Mouse (Mus musculus) embryo, embryonic 11 days (tissue): ENCODE measurements around the gene Btbd18.
A peak's percentile ranks its signal among the peaks of the same experiment; 100 is the strongest.

Experiments used
- DNase-seq: peaks from one replicate; pipeline ENCODE4 v3.0.0-alpha.2; 2015

Gene Btbd18

GRCm38 (mm10) chr2:84705295-84705694, 46.4 kb downstream of the Btbd18 start:
- DNase-seq, result no peak

- no peak for DNase-seq
Measured at GRCm38 (mm10) chr2:84707523-84707922, 48.6 kb downstream of the Btbd18 start.

GRCm38 (mm10) chr2:84711898-84712297, 53.0 kb downstream of the Btbd18 start:
- DNase-seq, result no peak

- no peak for DNase-seq
Measured at GRCm38 (mm10) chr2:84714422-84714810, 55.5 kb downstream of the Btbd18 start.

- DNase-seq, result peak; percentile 100
Measured at GRCm38 (mm10) chr2:84714811-84715561, 56.1 kb downstream of the Btbd18 start, which contains the start of gene Zdhhc5. Gene Zdhhc5, minus strand, starts transcription at chr2:84715180.

- DNase-seq, result peak; percentile 92
Measured at GRCm38 (mm10) chr2:84715562-84716361, 56.9 kb downstream of the Btbd18 start.

- no peak for DNase-seq
Measured at GRCm38 (mm10) chr2:84716423-84717355, 57.8 kb downstream of the Btbd18 start.

- DNase-seq, result no peak
Measured at GRCm38 (mm10) chr2:84717357-84717756, 58.5 kb downstream of the Btbd18 start.
